In genomic region chr10:66871133-66871664, GRCm38 (mm10) we compare ENCODE assay signal across 24 mouse cellular contexts.
DNase-seq lines count a peak whose midpoint lies in the region; ATAC-seq and TF ChIP-seq lines count a peak whose summit lies in the region.
"Had no signal": no experiment of that assay in that cellular context is flagged by ENCODE, and none has a peak within 500 bp of the region (broad histone marks: within the 10 kb centered on the region; RNA-seq: fewer than 3 reads in every experiment).

No protein-coding gene starts in this region.

- no peak overlapping the region for H3K4me3 ChIP-seq in gastrocnemius, adult 2 months
- no peak overlapping the region for H3K4me3 ChIP-seq in hindbrain, embryonic 10.5 days
- no peak overlapping the region for H3K4me3 ChIP-seq in intestine, embryonic 16.5 days (ENCODE audit: low read length)
- H3K4me3 ChIP-seq: embryonic facial prominence, embryonic 12.5 days; embryonic facial prominence, embryonic 15.5 days had no signal

- H3K4me2 ChIP-seq in intestine, embryonic 16.5 days (ENCODE audit: low read depth, low read length): no peak overlapping the region
- H3K4me2 ChIP-seq: embryonic facial prominence, embryonic 12.5 days; embryonic facial prominence, embryonic 15.5 days; hindbrain, embryonic 14.5 days had no signal

- no peak for TF ChIP-seq CTCF in gastrocnemius, adult 2 months (IDR thresholded peaks at IDR 0.05)

- DNase-seq in gastrocnemius, adult 2 months: peak; percentile 29
- no peak for DNase-seq in gastrocnemius, postnatal 36 days
- peak; percentile 30 to 35 for DNase-seq in heart, adult 18-20 months
- no peak for DNase-seq in heart, adult 8-10 months (ENCODE audit: low spot score)
- DNase-seq in 3T3-L1 (ENCODE audit: low read depth, low spot score) (peak; percentile 22), NIH3T3 (ENCODE audit: low read depth) (peak; percentile 78)
- DNase-seq in hindbrain, embryonic 10.5 days (ENCODE audit: low spot score): no peak
- DNase-seq: adrenal gland, adult 8-10 months; adrenal gland, postnatal 36 days; cerebellum, adult 18-20 months; cerebellum, adult 9-10 months; cerebellum, postnatal 14 days; forebrain, postnatal 0 days; kidney, adult 2 months had no signal

- intact Hi-C loops in gastrocnemius, adult 2 months (cut with DNase I): no loop called here
- intact Hi-C loops in gastrocnemius, postnatal 36 days (cut with DNase I): no loop called here

- no peaks in the 10 kb centered on the region for H3K4me1 ChIP-seq in hindbrain, embryonic 10.5 days (replicated peaks)
- H3K4me1 ChIP-seq in intestine, embryonic 16.5 days (ENCODE audit: control insufficient read depth, insufficient read depth, low read length): no peaks in the 10 kb centered on the region
- H3K4me1 ChIP-seq: embryonic facial prominence, embryonic 12.5 days; embryonic facial prominence, embryonic 15.5 days had no signal

- WGBS in hindbrain, embryonic 10.5 days: 61% methylated on average over 4 of the region's 4 CpGs
- 85% methylated on average over 3 of the region's 4 CpGs for WGBS in intestine, embryonic 16.5 days

- H3K27ac ChIP-seq in gastrocnemius, adult 2 months: no peak overlapping the region
- no peak overlapping the region for H3K27ac ChIP-seq in hindbrain, embryonic 10.5 days
- no peak overlapping the region for H3K27ac ChIP-seq in intestine, embryonic 16.5 days (ENCODE audit: low read length)
- H3K27ac ChIP-seq: embryonic facial prominence, embryonic 12.5 days; embryonic facial prominence, embryonic 15.5 days; hindbrain, embryonic 14.5 days; hindbrain, postnatal 0 days; kidney, postnatal 0 days had no signal

- no peaks in the 10 kb centered on the region for H3K36me3 ChIP-seq in hindbrain, embryonic 10.5 days
- no peaks in the 10 kb centered on the region for H3K36me3 ChIP-seq in intestine, embryonic 16.5 days (ENCODE audit: control insufficient read depth, insufficient read depth, low read length)
- H3K36me3 ChIP-seq: embryonic facial prominence, embryonic 12.5 days; embryonic facial prominence, embryonic 15.5 days; G1E had no signal

- no peaks in the 10 kb centered on the region for H3K27me3 ChIP-seq in hindbrain, embryonic 10.5 days (ENCODE audit: insufficient read depth, poor library complexity, severe bottlenecking)
- H3K27me3 ChIP-seq in intestine, embryonic 16.5 days (replicated peaks; ENCODE audit: control insufficient read depth, insufficient read depth, low read length): no peaks in the 10 kb centered on the region
- H3K27me3 ChIP-seq: embryonic facial prominence, embryonic 12.5 days; embryonic facial prominence, embryonic 15.5 days had no signal

- H3K9me3 ChIP-seq in hindbrain, embryonic 10.5 days: no peaks in the 10 kb centered on the region
- no peaks in the 10 kb centered on the region for H3K9me3 ChIP-seq in intestine, embryonic 16.5 days (ENCODE audit: control insufficient read depth, low read length)
- H3K9me3 ChIP-seq: embryonic facial prominence, embryonic 12.5 days; embryonic facial prominence, embryonic 15.5 days; G1E had no signal

- ATAC-seq in intestine, embryonic 16.5 days: no peak
- ATAC-seq: forebrain, embryonic 14.5 days; forebrain, postnatal 0 days; hindbrain, postnatal 0 days; inflammation-experienced regulatory T-cells, adult 6 months; intestine, postnatal 0 days had no signal

- no peak overlapping the region for H3K9ac ChIP-seq in intestine, embryonic 16.5 days (ENCODE audit: low read depth, low read length)
- H3K9ac ChIP-seq: embryonic facial prominence, embryonic 12.5 days; embryonic facial prominence, embryonic 15.5 days; forebrain, postnatal 0 days; hindbrain, embryonic 14.5 days had no signal

Comparison
In these comparisons a context has a peak if more than half of its experiments do, and no peak if none do; other contexts are left out.
1. DNase-seq: peak in gastrocnemius, adult 2 months (single experiment), heart, adult 18-20 months (2 of 2), 3T3-L1 (single experiment) and NIH3T3 (single experiment); none in gastrocnemius, postnatal 36 days (0 of 2), heart, adult 8-10 months (single experiment) and hindbrain, embryonic 10.5 days (single experiment).